Mouse (Mus musculus): ENCODE data around the gene Efcab10. TPM values are rescaled to one million over a fixed set of nuclear protein-coding genes. Genes with fewer than 3 reads are reported as not detected.
A peak's percentile ranks its signal among the peaks of the same experiment; 100 is the strongest.

Efcab10 gene
- polyA plus RNA-seq (2015; fragmentation: Nextera tagmentation; extraction: Ambion mirVana), result not detected in 2 replicates

- no peak for ATAC-seq (ENCODE audit: extremely low read depth, insufficient number of reproducible peaks, low FRiP score, low TSS enrichment)
- Histone ChIP-seq H3K36me3 (no peaks in the 10 kb centered on the region), H3K9ac (peak within 1 kb of the TSS; percentile 33; the same call in 1 of the 2 replicates), H3K4me2 (peak within 1 kb of the TSS; percentile 66), H3K4me3 (peak within 1 kb of the TSS; percentile 38), H3K4me1 (peaks cover 8% of the 10 kb centered on the region; the same call in 1 of the 2 replicates), H3K9me3 (no peaks in the 10 kb centered on the region), H3K27me3 (replicated peaks) (no peaks in the 10 kb centered on the region), H3K27ac (replicated peaks) (no peak within 1 kb of the TSS)
- 13% methylated on average over 24 of the region's 24 CpGs for WGBS
Measured at GRCm38 (mm10) chr12:33394804-33395623, at the start of gene Efcab10. TSS of gene Efcab10 (plus strand) at chr12:33394854.

- H3K27ac ChIP-seq (replicated peaks), result no peak overlapping the region
- H3K9me3 ChIP-seq, result 0 out of 2 replicates have a peak, but pooled peaks cover 5% of the 10 kb centered on the region
- peaks cover 31% of the 10 kb centered on the region for H3K27me3 ChIP-seq (replicated peaks)
- ATAC-seq (ENCODE audit: extremely low read depth, insufficient number of reproducible peaks, low FRiP score, low TSS enrichment), result no peak
- WGBS, result 11% methylated on average over 25 of the region's 25 CpGs
- H3K4me3 ChIP-seq, result peak overlapping the region; percentile 21
- H3K9ac ChIP-seq, result peak overlapping the region; percentile 56
- peak overlapping the region; percentile 61 for H3K4me2 ChIP-seq
- peaks cover 14% of the 10 kb centered on the region for H3K36me3 ChIP-seq
- H3K4me1 ChIP-seq, result peaks cover 51% of the 10 kb centered on the region
Measured at GRCm38 (mm10) chr12:33344970-33345772, 49.5 kb upstream of the Efcab10 start.

GRCm38 (mm10) chr12:33345773-33346435 lies 48.8 kb upstream of the Efcab10 start:
- peaks cover 46% of the 10 kb centered on the region for H3K4me1 ChIP-seq
- H3K36me3 ChIP-seq, result peaks cover 19% of the 10 kb centered on the region
- 28% methylated on average over 23 of the region's 23 CpGs for WGBS
- H3K9me3 ChIP-seq, result 0 out of 2 replicates have a peak, but pooled peaks cover 7% of the 10 kb centered on the region
- no peak overlapping the region for H3K27ac ChIP-seq (replicated peaks)
- peak overlapping the region; percentile 61 for H3K4me2 ChIP-seq
- no peak overlapping the region for H3K9ac ChIP-seq
- peak; percentile 48 for ATAC-seq (ENCODE audit: extremely low read depth, insufficient number of reproducible peaks, low FRiP score, low TSS enrichment)
- peaks cover 24% of the 10 kb centered on the region for H3K27me3 ChIP-seq (replicated peaks)
- H3K4me3 ChIP-seq, result peak overlapping the region; percentile 21

GRCm38 (mm10) chr12:33352671-33353070 lies 42.0 kb upstream of the Efcab10 start:
- no peak overlapping the region for H3K9ac ChIP-seq
- no peak for ATAC-seq (ENCODE audit: extremely low read depth, insufficient number of reproducible peaks, low FRiP score, low TSS enrichment)
- H3K9me3 ChIP-seq, result 0 out of 2 replicates have a peak, but pooled peaks cover 7% of the 10 kb centered on the region
- H3K27ac ChIP-seq (replicated peaks), result no peak overlapping the region
- no peak overlapping the region for H3K4me2 ChIP-seq
- WGBS, result 67% methylated on average over 4 of the region's 4 CpGs
- no peaks in the 10 kb centered on the region for H3K4me1 ChIP-seq
- H3K36me3 ChIP-seq, result peaks cover 39% of the 10 kb centered on the region
- H3K27me3 ChIP-seq (replicated peaks), result no peaks in the 10 kb centered on the region
- no peak overlapping the region for H3K4me3 ChIP-seq

- Histone ChIP-seq H3K36me3 (peaks cover 22% of the 10 kb centered on the region), H3K4me1 (peaks cover 14% of the 10 kb centered on the region), H3K4me3 (no peak overlapping the region), H3K9ac (no peak overlapping the region), H3K9me3 (no peaks in the 10 kb centered on the region), H3K27ac (replicated peaks) (no peak overlapping the region), H3K4me2 (no peak overlapping the region), H3K27me3 (replicated peaks) (no peaks in the 10 kb centered on the region)
- ATAC-seq (ENCODE audit: extremely low read depth, insufficient number of reproducible peaks, low FRiP score, low TSS enrichment), result no peak
- 89% methylated on average over 10 of the region's 10 CpGs for WGBS
Measured at GRCm38 (mm10) chr12:33358345-33358744, 36.3 kb upstream of the Efcab10 start.

- 80% methylated on average over 7 of the region's 7 CpGs for WGBS
Measured at GRCm38 (mm10) chr12:33359209-33359608, 35.4 kb upstream of the Efcab10 start.

GRCm38 (mm10) chr12:33359878-33360482 lies 34.7 kb upstream of the Efcab10 start:
- H3K4me3 ChIP-seq, result no peak overlapping the region
- peaks cover 14% of the 10 kb centered on the region for H3K4me1 ChIP-seq
- ATAC-seq (ENCODE audit: extremely low read depth, insufficient number of reproducible peaks, low FRiP score, low TSS enrichment), result no peak
- H3K9ac ChIP-seq, result no peak overlapping the region
- H3K27ac ChIP-seq (replicated peaks), result no peak overlapping the region
- peaks cover 16% of the 10 kb centered on the region for H3K36me3 ChIP-seq
- H3K4me2 ChIP-seq, result no peak overlapping the region
- 68% methylated on average over 5 of the region's 5 CpGs for WGBS
- H3K9me3 ChIP-seq, result no peaks in the 10 kb centered on the region
- no peaks in the 10 kb centered on the region for H3K27me3 ChIP-seq (replicated peaks)

More at GRCm38 (mm10) chr12:33359209-33359608, 35.4 kb upstream of the Efcab10 start:
- peaks cover 14% of the 10 kb centered on the region for H3K4me1 ChIP-seq
- no peak overlapping the region for H3K4me3 ChIP-seq
- H3K27ac ChIP-seq (replicated peaks), result no peak overlapping the region
- H3K9ac ChIP-seq, result no peak overlapping the region
- H3K9me3 ChIP-seq, result no peaks in the 10 kb centered on the region
- H3K27me3 ChIP-seq (replicated peaks), result no peaks in the 10 kb centered on the region
- no peak for ATAC-seq (ENCODE audit: extremely low read depth, insufficient number of reproducible peaks, low FRiP score, low TSS enrichment)
- H3K36me3 ChIP-seq, result peaks cover 15% of the 10 kb centered on the region
- no peak overlapping the region for H3K4me2 ChIP-seq

GRCm38 (mm10) chr12:33360729-33361128 lies 33.9 kb upstream of the Efcab10 start:
- Histone ChIP-seq H3K9ac (no peak overlapping the region), H3K4me1 (peaks cover 14% of the 10 kb centered on the region), H3K4me3 (no peak overlapping the region), H3K27ac (replicated peaks) (no peak overlapping the region), H3K36me3 (peaks cover 16% of the 10 kb centered on the region), H3K9me3 (no peaks in the 10 kb centered on the region), H3K27me3 (replicated peaks) (no peaks in the 10 kb centered on the region), H3K4me2 (no peak overlapping the region)
- 41% methylated on average over 6 of the region's 6 CpGs for WGBS
- ATAC-seq (ENCODE audit: extremely low read depth, insufficient number of reproducible peaks, low FRiP score, low TSS enrichment), result no peak

GRCm38 (mm10) chr12:33364511-33364910 lies 30.1 kb upstream of the Efcab10 start:
- Histone ChIP-seq H3K9me3 (no peaks in the 10 kb centered on the region), H3K4me3 (no peak overlapping the region), H3K27ac (replicated peaks) (no peak overlapping the region), H3K9ac (no peak overlapping the region), H3K4me2 (no peak overlapping the region), H3K27me3 (replicated peaks) (no peaks in the 10 kb centered on the region), H3K4me1 (peaks cover 14% of the 10 kb centered on the region), H3K36me3 (peaks cover 13% of the 10 kb centered on the region; the same call in 1 of the 2 replicates)
- 87% methylated on average over 8 of the region's 8 CpGs for WGBS
- ATAC-seq (ENCODE audit: extremely low read depth, insufficient number of reproducible peaks, low FRiP score, low TSS enrichment), result no peak

- Histone ChIP-seq H3K9me3 (no peaks in the 10 kb centered on the region), H3K4me3 (no peak overlapping the region), H3K27me3 (replicated peaks) (no peaks in the 10 kb centered on the region), H3K4me1 (peaks cover 10% of the 10 kb centered on the region), H3K9ac (no peak overlapping the region), H3K27ac (replicated peaks) (no peak overlapping the region), H3K4me2 (no peak overlapping the region), H3K36me3 (peaks cover 11% of the 10 kb centered on the region; the same call in 1 of the 2 replicates)
- no peak for ATAC-seq (ENCODE audit: extremely low read depth, insufficient number of reproducible peaks, low FRiP score, low TSS enrichment)
- WGBS, result 90% methylated on average over 8 of the region's 8 CpGs
Measured at GRCm38 (mm10) chr12:33365133-33365532, 29.5 kb upstream of the Efcab10 start.

Data from heart, embryonic 13.5 days (tissue).